Mouse (Mus musculus) c-Kit-positive CD71-positive TER-119-positive erythroid progenitor cells, embryonic 14.5 days (primary cell): Measurements from ENCODE around the gene Nrg4.

Experiments used
- DNase-seq: peaks from one replicate; pipeline ENCODE4 v3.0.0-alpha.2; 2013; ENCODE audit warnings: low spot score

The Nrg4 gene

DNA sequence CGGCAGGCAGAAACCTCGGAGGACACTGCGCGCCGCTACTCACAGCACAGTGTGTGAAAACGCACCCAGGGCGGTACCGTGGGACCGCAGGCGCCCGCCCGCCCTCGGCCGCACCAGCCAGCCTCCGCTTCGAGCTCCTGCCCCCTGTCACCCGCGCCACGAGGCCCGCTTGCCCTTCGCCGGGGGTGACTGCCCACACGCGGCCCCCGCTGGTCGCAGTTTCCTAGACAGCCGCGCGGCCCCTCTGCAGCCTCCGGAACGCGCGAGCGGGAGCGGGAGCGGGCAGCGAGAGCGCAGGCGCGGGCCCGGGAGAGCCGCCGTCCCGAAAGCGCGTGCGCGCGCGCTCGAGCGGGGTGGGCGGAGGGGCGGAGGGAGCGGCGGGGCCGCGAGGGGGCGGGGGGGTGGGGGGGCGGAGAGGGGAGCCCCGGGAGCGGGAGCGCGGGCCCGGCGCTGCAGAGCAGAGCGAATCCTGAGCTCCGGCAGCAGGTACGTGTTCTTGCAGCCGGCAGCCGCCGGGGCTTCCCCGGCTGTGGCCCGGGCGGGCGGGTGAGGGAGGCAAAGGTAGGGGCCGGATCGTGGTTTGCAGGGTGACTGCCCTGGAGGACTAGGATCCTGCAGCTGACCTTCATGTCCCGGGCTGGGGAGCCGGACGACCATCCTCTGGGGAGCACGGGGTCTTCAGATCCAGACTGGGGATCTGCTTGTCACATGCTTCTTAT is at the start of gene Nrg4, which contains the start of gene Tmem266:
TSS of gene Nrg4 (minus strand) at position 330 of the 719 bp plus-strand sequence.
TSS of gene Tmem266 (plus strand) at position 399 of the 719 bp plus-strand sequence.
- DNase-seq = no peak

DNA sequence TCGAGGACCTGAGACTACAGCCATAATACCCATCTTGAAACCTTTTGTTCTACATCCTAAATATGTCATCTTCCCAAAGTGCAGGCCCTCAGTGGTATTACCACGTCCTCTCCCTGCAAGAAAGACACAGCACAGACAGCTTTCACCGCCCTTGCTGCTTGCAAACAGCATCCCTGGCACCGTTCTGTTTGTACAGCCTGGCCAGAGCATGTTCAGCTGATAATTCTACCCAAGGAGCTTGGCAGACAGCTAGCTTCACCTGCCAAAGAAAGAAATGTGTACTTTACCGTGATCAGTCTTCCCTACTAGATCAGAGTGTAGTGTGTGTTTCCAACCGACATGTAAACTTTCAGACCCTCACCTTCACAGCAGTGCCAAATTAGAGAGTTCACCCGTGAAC is 45.3 kb upstream of the Nrg4 start:
- no peak for DNase-seq

DNA sequence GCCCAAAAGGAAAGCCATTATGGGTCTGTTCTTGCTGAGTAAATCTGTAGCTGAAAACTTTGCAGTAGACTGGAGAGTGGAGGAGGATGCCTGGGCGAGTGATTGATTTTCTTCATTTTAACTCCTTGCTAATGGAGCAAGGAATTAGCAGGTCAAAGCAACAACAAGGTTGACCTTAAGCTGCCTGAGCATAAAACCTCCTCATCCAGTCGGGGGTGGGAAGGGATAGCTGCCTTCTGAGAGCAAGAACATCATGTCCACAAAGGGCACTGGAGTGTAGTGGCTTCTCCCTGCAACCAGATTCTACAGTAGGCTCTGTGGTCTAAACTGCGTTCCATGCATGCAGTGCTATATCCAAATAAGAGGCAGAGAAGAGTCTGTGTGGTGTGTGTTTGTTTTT is 41.4 kb upstream of the Nrg4 start:
- DNase-seq = no peak

DNA sequence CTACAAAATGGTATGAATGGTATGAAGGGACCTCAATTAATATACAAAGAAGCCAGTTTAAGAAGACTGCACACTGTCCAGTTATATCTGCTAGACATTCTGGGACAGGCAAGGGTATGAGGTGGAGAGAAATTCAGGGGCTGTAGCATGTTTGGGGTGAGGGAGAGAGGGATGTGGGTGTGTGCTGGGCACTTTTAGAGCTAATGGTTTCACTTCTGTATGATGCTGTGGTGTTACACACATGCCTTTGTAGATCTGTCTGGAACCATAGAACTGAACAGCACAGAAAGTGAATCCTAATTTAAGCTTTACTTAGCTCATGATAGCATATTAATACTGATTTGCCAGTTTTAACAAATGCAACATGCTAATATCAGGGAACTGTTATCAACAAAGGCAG is 37.1 kb upstream of the Nrg4 start:
- DNase-seq = no peak

DNA sequence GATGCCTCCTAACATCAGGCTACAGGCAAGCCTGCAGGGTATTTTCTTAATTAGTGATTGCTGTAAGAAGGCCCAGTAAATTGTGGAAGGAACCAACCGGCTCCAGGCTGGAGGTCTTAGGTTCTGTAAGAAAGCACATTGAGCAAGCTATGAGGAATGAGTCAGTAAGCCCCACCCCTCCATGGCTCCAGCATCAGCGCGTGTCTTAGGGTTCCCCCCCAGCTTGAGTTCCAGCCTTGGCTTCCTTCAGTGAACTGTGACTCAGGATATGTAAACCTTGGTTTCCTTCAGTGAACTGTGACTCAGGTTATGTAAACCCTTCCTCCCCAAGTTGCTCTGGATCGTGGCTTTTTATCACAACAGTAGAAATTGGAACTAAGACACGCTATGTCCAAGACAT is 35.3 kb upstream of the Nrg4 start:
- no peak for DNase-seq

DNA sequence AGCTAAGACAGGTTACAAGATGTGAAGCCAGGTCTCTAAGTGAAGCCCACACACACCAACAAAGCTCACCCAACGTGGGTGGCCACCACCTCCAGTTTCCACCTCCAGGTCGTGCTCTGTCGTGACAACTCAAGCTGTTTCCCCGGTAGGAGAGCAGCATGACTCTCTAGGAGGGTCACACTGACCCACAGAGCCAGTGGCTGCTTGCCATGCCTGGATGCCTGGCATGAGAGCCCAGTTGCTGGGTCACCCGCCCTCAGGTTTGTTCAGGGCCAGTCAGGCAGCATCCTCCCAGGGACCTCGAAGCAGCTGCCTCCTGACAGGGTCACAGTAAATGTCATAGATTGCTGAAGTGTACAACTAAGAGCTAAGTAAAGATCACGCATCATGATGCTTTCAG is 34.2 kb upstream of the Nrg4 start:
- DNase-seq = no peak

DNA sequence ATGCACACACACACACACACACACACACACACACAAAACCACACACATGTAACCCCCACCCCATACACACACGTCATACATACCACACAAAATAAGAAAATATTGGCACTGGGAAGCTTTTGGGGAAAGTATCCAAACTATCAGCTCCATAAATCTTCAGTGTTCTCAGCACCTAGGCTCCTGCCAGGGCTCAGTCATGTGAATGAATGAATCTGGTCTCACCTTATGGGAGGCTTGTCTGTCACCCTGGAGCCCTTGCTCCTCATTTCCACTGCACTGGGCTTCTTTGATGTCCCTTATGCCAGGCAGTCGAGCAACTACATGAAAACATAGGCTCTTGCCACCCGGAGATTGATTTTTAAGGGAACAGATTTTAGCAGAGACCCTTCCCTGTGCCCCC is 33.7 kb upstream of the Nrg4 start:
- no peak for DNase-seq

DNA sequence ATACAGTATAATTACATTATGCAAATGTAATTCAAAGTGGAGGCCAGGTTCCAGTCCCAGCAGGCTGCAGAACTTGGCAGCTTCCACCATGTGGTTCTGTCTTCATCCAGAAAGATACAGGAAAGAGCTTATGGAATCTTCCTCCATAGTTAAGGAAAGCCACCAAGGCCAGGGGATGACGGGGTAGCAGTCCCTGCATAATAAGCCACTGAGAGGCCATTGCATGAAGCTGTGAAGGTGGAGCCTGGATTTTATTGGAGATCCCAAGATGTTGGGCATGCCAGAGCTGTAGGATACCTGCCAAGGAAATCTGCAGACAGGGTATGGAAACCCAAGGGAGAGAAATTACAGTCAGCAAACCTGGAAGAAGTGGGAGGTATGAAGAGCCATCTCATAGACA is 30.5 kb upstream of the Nrg4 start:
- no peak for DNase-seq

DNA sequence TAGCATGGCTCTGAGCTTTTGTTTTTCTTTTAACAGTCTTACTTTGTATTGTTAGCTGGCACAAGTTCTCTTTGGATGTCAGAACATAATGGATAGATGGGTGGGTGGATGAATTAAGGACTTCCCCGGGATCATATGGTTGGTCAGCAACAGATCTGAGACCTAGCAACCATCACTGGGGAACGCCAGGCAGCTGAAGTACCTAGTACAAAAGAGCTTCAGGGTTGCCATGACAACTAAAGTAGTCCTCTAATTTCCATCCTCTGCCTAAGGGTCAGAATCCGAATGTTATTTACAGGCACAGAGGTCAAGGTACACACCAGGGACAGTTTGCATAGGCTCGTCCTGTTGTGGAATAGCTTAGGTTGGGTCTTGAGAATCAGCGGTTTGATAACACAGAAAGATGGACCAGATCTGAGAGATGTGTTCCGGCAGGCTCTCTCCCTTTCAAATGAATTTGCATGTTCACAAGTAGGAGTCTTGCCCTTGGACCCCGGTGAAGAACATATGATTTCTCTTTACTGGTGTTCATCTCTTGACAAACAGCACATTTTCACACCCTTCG is 28.7 kb upstream of the Nrg4 start:
- no peak for DNase-seq

DNA sequence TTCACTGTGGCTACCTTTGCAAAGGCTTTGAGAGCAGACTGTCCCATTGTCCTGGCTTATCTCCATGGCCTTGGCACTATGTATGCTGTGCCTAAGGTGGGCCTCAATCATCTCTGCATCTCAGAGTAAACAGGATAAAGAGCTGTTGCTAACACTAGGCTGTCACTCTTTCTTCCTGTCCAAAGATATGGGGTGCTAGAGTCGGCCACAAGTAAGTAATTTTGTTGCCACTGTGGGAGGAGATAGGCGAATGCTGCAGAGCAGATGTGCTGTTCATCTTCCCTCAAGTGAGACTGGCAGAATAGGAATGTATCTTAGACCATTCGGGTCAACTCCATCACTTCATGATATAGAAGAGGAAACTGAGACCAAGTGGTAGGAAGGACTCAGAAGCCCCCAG is 28.0 kb upstream of the Nrg4 start:
- DNase-seq = no peak

DNA sequence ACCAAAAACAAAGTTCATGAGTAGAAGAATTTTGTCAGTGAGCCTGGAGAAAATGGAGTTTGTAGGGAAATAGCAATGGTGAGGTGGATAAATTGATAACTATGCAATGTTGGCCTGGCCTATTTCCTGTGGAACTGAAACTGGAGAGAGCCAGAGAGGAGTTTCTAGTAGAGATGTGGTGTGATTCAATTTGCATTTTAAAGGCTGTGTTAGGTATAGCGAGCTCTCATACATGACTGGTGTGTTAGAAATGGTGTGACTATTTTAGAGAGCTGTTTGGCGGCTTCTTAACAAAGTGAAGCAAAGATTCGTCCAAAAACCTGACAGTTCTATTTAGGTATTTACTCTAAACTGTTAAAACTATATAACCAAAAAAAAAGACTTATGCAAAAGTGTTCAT is 22.0 kb upstream of the Nrg4 start:
- no peak for DNase-seq

DNA sequence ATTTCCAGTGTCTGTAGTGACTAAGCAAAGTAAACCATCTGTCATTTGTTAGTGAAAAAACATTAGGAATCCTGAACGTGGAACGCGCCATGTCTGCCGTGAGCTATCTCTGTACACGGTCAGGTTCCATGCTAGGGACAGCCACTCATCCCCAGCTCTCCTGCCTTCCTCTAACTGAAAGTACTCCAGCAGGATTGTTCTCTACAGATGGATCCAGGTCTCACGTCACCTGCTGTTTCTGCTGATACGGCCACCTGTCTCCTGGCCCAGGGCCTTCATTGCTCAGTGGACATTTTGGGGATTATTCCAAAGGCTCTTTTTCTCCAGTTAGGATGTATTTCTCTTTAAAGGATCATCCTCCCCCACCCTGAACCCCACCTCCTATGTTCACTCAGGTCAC is 18.7 kb upstream of the Nrg4 start:
- DNase-seq = no peak

DNA sequence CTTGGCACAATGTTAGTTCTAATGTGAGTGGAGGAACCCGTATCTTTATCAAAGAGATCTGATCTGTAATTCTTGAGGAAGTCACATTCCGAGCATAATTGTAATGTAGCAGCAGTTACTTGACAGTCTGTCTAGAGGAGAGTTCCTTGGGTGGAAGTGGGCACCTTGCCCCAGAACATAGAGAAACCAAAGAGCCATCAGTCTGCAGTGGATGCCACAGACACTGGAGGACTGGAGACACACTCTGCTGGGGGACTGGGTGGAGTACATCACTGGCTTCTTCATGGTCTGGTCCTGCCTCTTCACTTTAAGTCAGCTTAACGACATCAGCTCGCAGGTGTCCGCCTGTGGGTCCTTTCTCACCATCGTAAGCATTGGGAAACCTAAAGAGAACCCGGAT is 17.5 kb upstream of the Nrg4 start:
- no peak for DNase-seq

DNA sequence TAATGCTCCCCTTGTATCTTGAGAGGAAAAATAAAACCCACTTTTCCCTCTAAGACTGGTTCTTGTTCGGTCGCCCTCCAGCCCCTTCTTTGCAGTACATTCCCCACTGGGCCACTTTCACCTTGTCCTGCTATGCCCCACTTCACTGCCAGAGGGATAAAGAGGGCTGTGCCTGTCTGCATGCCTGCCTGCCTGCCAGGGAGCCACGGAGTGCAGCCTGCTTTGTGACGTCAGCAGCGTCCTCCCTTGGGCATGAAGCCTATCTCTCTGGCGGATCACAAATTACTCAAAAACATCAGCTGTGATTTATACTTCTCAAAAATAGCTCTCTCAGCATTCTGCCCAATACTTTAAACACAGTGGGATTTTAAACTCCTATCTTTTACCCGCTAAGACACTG is 6.3 kb upstream of the Nrg4 start:
- DNase-seq = no peak

DNA sequence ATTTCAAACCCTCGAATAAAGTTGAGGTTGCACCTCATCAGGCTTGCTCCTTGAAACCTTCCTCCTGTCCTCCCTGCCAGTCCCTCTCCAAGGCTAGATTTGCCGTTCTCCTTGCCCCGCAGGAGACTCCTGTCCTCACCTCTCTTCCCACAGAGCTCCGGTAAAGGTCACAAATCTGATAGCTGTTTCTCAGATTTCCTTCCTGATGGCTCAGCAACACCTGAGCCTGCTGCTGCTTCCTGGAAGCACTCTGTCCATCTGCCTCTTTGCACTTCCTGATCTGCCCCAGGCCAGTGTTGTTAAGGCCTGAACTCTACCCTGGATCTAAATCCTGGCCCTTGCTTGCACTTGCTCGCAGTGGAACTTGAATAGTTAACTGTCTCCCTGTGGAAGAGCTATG is 5.8 kb upstream of the Nrg4 start:
- no peak for DNase-seq

DNA sequence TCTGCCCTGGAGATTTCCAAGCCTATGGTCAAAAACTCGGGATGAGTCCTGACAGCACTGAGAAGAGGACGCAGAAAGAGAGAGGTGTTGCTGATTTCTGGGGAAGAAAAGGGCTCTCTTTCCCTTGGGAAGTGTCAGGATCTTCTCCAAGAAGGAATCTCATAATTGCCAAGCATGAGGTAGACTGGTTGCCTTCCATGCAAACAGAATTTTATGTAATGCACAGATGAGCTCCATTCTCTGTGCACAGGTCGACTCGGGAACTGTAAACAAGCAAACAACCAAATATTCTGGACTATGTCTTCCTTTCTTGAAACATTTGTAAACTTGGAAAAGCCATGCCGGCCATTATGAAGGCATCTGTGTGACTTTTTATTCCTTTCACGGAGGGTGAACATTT is 2.8 kb upstream of the Nrg4 start:
- no peak for DNase-seq

DNA sequence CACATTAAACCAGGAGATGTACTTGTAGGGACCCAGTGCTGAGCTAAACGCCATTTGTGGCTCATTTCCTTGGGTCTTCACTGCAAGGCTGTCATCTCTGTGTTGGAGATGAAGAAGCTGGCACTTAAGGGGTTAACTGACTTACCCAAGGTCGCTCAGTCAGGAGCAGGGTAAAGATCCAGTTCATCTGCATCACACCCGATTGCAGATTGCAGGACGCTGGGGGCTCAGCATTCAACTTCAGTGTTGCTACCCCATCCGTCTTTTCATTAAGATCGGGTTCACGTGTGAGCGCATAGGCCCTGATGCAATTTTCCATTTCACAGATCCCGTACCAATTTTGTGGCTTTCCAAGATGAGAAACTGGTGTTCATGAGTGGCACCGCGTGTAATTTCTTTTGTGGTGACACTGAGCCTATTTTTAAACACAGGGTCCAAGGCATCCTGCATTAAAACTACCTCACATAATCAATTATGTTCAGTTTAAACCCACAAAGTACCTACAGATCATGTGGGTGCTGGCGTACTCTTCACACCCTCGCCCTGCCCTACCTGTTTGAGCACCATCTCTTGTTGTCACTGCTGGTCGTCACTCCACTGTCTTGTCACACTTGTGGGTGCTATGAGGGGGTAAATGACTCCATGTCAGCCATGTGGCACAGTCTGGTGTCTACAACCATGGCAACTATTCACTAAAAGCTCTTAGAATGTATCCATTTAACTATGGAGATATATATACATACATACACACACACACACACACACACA is 1.7 kb upstream of the Nrg4 start:
- DNase-seq = no peak

DNA sequence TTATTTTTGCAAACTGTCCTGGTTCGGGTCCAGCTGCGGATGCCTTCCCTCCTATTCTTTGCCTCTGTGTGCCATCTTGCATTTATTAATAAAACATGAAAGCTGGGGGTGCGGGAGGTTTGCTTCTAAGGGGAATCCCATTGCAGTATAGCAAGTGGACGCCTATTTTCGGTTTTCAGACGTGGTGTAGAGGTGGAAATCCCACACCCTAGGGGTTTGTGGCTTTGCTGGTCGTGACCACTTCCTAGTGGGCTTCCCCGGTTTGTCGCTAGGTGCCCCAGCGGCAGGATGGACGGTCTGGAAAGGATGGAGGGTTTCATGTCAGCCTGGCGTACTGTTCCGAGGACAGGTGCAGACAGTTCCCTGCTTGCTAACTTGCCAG is 581 bp upstream of the Nrg4 start:
- DNase-seq = no peak

DNA sequence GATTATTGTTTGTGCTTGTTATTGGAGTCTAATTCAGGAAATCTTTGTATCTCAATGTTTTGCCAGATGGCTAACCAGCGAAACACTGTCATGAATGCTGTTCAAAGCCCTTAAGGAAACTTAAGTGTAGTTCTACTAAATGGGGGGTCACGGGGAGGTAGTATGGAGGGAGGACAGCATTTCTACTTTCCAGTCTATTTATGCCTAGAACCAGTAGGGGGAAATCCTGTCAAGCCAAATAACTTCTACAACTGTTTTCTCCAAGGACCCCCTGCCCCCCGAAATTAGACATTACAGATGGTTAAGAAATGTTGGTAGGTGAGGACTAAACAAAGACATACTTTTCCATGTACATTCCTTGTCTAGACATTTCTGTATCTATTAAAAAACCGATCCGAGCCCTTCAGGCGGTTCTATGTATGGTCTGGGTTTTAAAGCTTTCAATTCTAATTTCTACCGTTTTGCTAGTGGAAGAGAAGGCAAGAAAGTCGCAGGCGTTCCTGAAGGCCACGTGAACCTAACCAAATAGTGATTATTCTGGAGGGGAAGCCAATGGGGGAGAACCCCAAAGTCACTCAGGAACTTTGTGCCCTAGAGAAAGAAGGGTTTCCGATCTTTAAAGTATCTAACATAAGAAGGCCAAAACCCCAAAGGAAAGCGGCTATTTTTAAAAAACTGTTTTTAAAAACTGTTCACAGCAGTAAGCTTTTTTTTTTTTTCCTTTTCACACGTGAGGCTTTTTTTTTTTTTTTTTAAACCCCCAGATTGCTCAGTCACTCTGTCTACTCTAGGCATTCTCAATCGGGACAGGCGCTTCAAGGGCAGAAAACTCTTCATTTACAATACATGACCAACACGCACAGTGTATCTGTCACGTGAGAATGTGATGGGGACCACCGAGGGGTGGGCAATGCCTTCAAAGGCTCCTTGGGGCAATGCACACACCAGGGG is 805 bp downstream of the Nrg4 start:
- DNase-seq = no peak

DNA sequence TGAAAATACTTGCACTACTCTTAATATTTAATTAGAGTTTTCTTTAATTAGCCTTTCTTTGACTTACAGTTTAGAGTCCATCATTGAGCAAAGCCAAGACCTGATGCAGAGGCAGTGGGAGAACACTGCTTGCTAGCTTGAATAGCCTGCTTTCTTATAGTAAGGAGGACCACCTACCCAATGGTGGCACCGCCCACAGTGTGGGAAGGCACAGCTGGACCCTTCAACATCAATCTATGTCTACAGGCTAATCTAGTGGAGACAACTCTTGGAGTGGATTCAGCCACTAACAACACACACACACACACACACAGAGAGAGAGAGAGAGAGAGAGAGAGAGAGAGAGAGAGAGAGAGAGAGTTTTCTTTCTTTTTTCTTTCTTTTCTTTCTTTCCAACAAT is 1.6 kb downstream of the Nrg4 start:
- no peak for DNase-seq

DNA sequence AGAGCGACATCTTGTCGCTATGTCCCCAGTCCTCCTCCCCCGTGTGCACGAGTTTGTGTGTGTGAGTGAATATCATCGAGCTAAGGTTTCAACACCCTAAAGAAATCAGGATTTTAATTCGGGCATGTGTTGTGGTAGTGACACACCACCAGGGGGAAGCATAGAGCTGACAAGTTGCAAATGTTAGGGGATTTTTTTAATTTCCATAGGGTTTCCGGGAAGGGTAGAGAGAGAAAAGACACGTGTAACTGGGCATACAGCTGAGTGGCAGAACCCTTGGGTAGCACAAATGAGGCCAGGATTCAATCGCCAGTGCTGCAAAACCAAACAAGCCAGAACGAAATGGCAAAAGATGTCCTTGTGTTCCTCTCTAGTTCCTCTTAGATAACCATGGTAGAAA is 2.1 kb downstream of the Nrg4 start:
- no peak for DNase-seq

DNA sequence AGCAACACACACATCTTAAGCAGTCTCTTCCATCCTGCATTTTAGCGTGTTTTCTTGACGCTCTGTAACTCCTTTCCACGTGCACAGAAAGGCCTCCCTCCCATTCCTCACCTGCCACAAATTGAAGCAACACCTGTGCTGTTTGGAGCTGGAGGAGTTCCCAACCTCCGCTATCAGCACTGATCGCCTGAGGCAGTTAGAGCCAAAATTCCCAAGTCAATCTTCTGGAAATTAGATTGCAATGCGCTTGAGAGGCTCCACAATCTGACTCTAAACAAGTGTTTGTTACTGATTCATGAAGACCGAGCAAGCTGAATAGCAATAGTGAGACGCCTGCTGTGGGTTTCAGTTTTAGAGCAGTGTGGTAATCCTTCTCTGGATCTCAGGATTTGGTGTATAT is 2.6 kb downstream of the Nrg4 start:
- no peak for DNase-seq
